Mouse (Mus musculus) liver, embryonic 12.5 days (tissue): ENCODE measurements around the gene Shisa4. TPM values are rescaled to one million over a fixed set of nuclear protein-coding genes. Genes with fewer than 3 reads are reported as not detected.
"Not testable (repeated sequence)": the region's sequence is repeated elsewhere in the genome, so short reads cannot be mapped to it uniquely, and the experiment has no call there.

Experiments
- ATAC-seq: fragments of 200-750 bp; cut with Nextera tagmentation; 2 replicates; pipeline ENCODE4 v1.8.0; 2017; ENCODE audit warnings: moderate number of reproducible peaks, mild to moderate bottlenecking, moderate library complexity
- H3K27ac ChIP-seq: fragments of 300-500 bp; sonication (generic); 2 replicates; pipeline ENCODE4 v1.5.1; 2016; ENCODE audit warnings: mild to moderate bottlenecking
- H3K27me3 ChIP-seq: fragments of 300-500 bp; sonication (generic); replicated peaks from 2 replicates; pipeline ENCODE4 v1.6.1; 2016; ENCODE audit warnings: mild to moderate bottlenecking, moderate library complexity
- H3K36me3 ChIP-seq: fragments of 300-500 bp; sonication (generic); 2 replicates; pipeline ENCODE4 v1.6.1; 2016; ENCODE audit warnings: mild to moderate bottlenecking, moderate library complexity
- H3K4me1 ChIP-seq: fragments of 300-500 bp; sonication (generic); 2 replicates; pipeline ENCODE4 v1.6.1; 2016
- H3K4me2 ChIP-seq: fragments of 300-500 bp; sonication (generic); 2 replicates; pipeline ENCODE4 v1.6.1; 2016; ENCODE audit warnings: mild to moderate bottlenecking, moderate library complexity
- H3K4me3 ChIP-seq: fragments of 300-500 bp; sonication (generic); 2 replicates; pipeline ENCODE4 v1.5.1; 2016; ENCODE audit warnings: mild to moderate bottlenecking, moderate library complexity
- H3K9ac ChIP-seq: fragments of 300-500 bp; sonication (generic); 2 replicates; pipeline ENCODE4 v1.6.1; 2016; ENCODE audit warnings: mild to moderate bottlenecking, moderate library complexity
- H3K9me3 ChIP-seq: fragments of 300-500 bp; sonication (generic); replicated peaks from 2 replicates; pipeline ENCODE4 v1.6.1; 2016; ENCODE audit warnings: mild to moderate bottlenecking, moderate library complexity
- WGBS: fragments of 180-500 bp; shearing (Covaris S2); methylation state at CpG from one replicate; pipeline ENCODE4 v1.1.7; 2016; ENCODE audit not compliant: insufficient replicate concordance; 5-methylcytosine and 5-hydroxymethylcytosine counted together
- polyA plus RNA-seq: library from polyadenylated mRNA; unstranded; fragments of >200 nt; fragmentation: Nextera tagmentation; extraction: Ambion mirVana; gene quantifications from 2 replicates; pipeline ENCODE4 v1.2.1, GENCODE M21; 2016

The Shisa4 gene
- 5.4 and 5.5 TPM in 2 replicates for polyA plus RNA-seq

GRCm38 (mm10) chr1:135374868-135375581, at the start of gene Shisa4:
TSS of gene Shisa4 (minus strand) at chr1:135375237.
- no peaks in the 10 kb centered on the region for H3K9me3 ChIP-seq
- ATAC-seq = peak; percentile 56
- H3K36me3 ChIP-seq = no peaks in the 10 kb centered on the region
- H3K27me3 ChIP-seq = peaks cover 60% of the 10 kb centered on the region
- peak within 1 kb of the TSS; percentile 57 for H3K9ac ChIP-seq
- H3K4me2 ChIP-seq = peak within 1 kb of the TSS; percentile 76
- peak within 1 kb of the TSS; percentile 53 for H3K4me3 ChIP-seq
- peaks cover 11% of the 10 kb centered on the region; the same call in 1 of the 2 replicates for H3K4me1 ChIP-seq
- 4% methylated on average over 38 of the region's 38 CpGs for WGBS
- H3K27ac ChIP-seq = no peak within 1 kb of the TSS

GRCm38 (mm10) chr1:135422772-135423171, 47.7 kb upstream of the Shisa4 start:
- H3K4me2 ChIP-seq = no peak overlapping the region
- H3K9me3 ChIP-seq = no peaks in the 10 kb centered on the region
- WGBS = 82% methylated on average over 6 of the region's 6 CpGs
- ATAC-seq = no peak
- peaks cover 66% of the 10 kb centered on the region for H3K36me3 ChIP-seq
- no peak overlapping the region for H3K9ac ChIP-seq
- no peak overlapping the region for H3K27ac ChIP-seq
- H3K4me3 ChIP-seq = no peak overlapping the region
- no peaks in the 10 kb centered on the region for H3K27me3 ChIP-seq
- peaks cover 12% of the 10 kb centered on the region for H3K4me1 ChIP-seq

DNA sequence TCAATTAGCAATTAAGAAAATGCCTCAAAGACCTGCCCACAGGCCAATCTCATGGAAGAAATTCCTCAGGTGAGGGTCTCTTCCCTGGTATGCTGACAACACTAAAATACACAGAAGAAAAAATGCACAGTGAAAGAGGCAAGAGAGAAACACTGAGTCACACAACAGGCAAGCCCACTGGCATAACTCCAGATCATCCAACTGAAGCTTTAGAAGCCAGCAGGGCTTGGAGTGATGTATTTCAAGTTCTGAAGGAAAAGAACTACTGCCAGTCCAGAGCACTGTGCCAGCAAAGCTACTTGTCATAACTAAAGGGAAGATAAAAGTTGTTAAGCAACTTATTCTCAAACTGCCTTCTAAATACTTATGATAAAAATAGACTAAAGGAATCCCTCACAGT, 39.0 kb upstream of the Shisa4 start:
- no peak overlapping the region for H3K27ac ChIP-seq
- no peak for ATAC-seq
- no peak overlapping the region for H3K9ac ChIP-seq
- no peaks in the 10 kb centered on the region for H3K9me3 ChIP-seq
- H3K36me3 ChIP-seq = peaks cover 94% of the 10 kb centered on the region
- H3K27me3 ChIP-seq = no peaks in the 10 kb centered on the region
- no peak overlapping the region for H3K4me3 ChIP-seq
- H3K4me1 ChIP-seq = no peaks in the 10 kb centered on the region
- H3K4me2 ChIP-seq = no peak overlapping the region

DNA sequence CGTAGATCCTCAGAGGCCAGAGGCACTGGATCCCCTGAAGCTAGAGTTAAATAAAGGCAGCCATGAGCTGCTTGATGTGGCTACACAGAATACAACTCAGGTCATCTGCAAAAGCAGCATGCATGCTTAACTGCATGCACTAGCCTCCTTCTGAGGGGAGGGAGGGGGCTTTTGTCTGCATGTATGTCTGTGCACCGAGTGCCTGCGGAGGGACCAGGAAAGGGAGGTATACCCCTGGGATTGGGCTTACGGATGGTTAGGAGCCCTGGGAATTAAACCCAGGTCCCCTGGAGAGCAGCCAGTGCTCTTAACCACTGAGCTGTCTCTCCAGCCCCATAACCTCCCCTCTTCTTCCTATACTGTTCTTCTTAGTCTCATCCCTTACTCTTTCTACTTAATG, 37.1 kb upstream of the Shisa4 start:
- Histone ChIP-seq H3K4me2 (no peak overlapping the region), H3K36me3 (peaks cover 93% of the 10 kb centered on the region), H3K9me3 (no peaks in the 10 kb centered on the region), H3K9ac (no peak overlapping the region), H3K27ac (no peak overlapping the region), H3K4me1 (no peaks in the 10 kb centered on the region), H3K4me3 (no peak overlapping the region), H3K27me3 (no peaks in the 10 kb centered on the region)
- 68% methylated on average over 4 of the region's 4 CpGs for WGBS
- no peak for ATAC-seq

GRCm38 (mm10) chr1:135410967-135411366, 35.9 kb upstream of the Shisa4 start:
- H3K36me3 ChIP-seq = peaks cover 92% of the 10 kb centered on the region
- no peak overlapping the region for H3K4me3 ChIP-seq
- H3K4me1 ChIP-seq = no peaks in the 10 kb centered on the region
- H3K27me3 ChIP-seq = no peaks in the 10 kb centered on the region
- H3K9ac ChIP-seq = no peak overlapping the region
- WGBS = 61% methylated on average over 2 of the region's 2 CpGs
- ATAC-seq = no peak
- H3K9me3 ChIP-seq = no peaks in the 10 kb centered on the region
- H3K4me2 ChIP-seq = no peak overlapping the region
- no peak overlapping the region for H3K27ac ChIP-seq

DNA sequence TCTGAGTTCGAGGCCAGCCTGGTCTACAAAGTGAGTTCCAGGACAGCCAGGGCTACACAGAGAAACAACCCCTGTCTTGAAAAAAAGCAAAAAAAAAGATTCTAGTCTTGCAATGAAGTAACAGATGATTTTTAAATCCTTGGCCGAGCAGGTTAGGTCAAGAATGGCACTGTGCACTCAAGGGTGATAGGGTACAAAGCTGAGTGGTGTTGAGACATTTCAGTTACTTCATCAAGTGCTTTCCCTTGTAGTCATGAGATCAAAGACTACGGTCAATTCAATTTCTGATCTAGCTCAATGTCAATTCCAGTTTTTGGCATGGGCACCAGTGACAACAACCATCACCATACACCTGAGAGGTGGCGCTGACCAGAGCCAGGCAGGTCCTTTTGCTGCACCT, 33.9 kb upstream of the Shisa4 start:
- Histone ChIP-seq H3K9ac (no peak overlapping the region), H3K9me3 (no peaks in the 10 kb centered on the region), H3K4me2 (no peak overlapping the region), H3K4me1 (no peaks in the 10 kb centered on the region), H3K27ac (no peak overlapping the region), H3K4me3 (no peak overlapping the region), H3K36me3 (peaks cover 92% of the 10 kb centered on the region), H3K27me3 (no peaks in the 10 kb centered on the region)
- WGBS = 84% methylated on average over 4 of the region's 4 CpGs
- ATAC-seq = no peak

GRCm38 (mm10) chr1:135405356-135405755, 30.3 kb upstream of the Shisa4 start:
- Histone ChIP-seq H3K4me3 (no peak overlapping the region), H3K4me1 (no peaks in the 10 kb centered on the region), H3K27ac (no peak overlapping the region), H3K27me3 (no peaks in the 10 kb centered on the region), H3K9ac (no peak overlapping the region), H3K36me3 (peaks cover 96% of the 10 kb centered on the region), H3K9me3 (no peaks in the 10 kb centered on the region), H3K4me2 (no peak overlapping the region)
- 52% methylated on average over 7 of the region's 7 CpGs for WGBS
- no peak for ATAC-seq

DNA sequence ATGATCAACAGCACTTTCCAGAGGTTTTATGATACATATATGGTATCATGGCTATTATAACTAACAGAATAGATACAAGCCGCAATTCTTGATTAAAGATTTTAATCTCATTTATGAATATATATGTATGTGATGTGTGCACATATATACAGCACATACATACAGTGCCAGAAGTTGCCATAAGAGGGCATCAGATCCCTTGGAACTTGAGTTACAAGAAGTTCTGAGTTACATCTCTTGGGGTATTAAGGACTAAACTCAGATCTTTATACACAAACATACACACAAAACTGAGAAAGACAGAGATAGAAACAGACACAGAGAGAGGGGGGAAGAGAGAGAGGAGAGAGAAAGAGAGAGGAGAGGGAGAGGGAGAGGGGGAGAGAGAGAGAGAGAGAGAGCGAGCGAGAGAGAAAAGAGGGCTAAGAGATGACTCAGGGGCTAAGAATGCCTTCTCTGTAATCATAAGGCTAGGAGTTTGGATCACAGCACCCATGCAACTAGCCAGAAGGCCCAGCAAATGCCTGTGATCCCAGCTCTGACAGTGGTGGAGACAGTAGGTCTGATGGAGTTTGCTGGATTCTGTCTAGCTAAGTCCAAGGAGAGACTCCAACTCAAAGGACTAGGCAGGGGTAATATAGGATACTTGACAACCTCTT, 26.5 kb upstream of the Shisa4 start:
- Histone ChIP-seq H3K27me3 (no peaks in the 10 kb centered on the region), H3K9ac (no peak overlapping the region), H3K9me3 (no peaks in the 10 kb centered on the region), H3K27ac (no peak overlapping the region), H3K36me3 (peaks cover 94% of the 10 kb centered on the region), H3K4me1 (no peaks in the 10 kb centered on the region), H3K4me3 (no peak overlapping the region), H3K4me2 (no peak overlapping the region)
- ATAC-seq = no peak
- WGBS = 89% methylated on average over 3 of the region's 3 CpGs

- no peak for ATAC-seq
- no peak overlapping the region for H3K4me2 ChIP-seq
- no peak overlapping the region for H3K4me3 ChIP-seq
- no peak overlapping the region for H3K9ac ChIP-seq
- WGBS = 87% methylated on average over 5 of the region's 5 CpGs
- H3K36me3 ChIP-seq = peaks cover 93% of the 10 kb centered on the region
- no peak overlapping the region for H3K27ac ChIP-seq
- H3K9me3 ChIP-seq = no peaks in the 10 kb centered on the region
- no peaks in the 10 kb centered on the region for H3K27me3 ChIP-seq
- no peaks in the 10 kb centered on the region for H3K4me1 ChIP-seq
Observed at GRCm38 (mm10) chr1:135399466-135399865, 24.4 kb upstream of the Shisa4 start.

DNA sequence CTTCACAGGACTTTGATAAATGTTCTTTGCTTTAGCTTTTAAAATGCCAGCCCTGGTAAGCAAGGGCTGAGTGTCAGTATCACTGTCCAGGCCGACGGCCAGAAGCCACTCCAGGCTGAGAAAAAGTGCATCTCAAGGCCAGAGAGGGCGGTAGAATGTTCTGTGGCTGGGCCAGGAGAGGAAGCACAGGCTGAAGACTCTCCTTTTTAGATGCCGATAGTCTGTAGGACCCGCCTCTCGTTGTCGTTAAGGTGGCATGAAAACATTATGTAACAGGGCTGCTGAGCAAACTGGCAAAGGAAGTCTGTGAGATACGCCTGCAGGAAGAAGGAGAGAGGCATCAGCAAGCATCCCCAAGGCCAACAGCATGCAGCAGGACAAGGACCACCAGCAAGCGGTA, 10.1 kb upstream of the Shisa4 start:
- Histone ChIP-seq H3K4me1 (no peaks in the 10 kb centered on the region), H3K4me2 (no peak overlapping the region), H3K4me3 (no peak overlapping the region), H3K27me3 (no peaks in the 10 kb centered on the region), H3K36me3 (peaks cover 77% of the 10 kb centered on the region), H3K9ac (no peak overlapping the region), H3K27ac (no peak overlapping the region), H3K9me3 (no peaks in the 10 kb centered on the region)
- ATAC-seq = no peak
- 79% methylated on average over 9 of the region's 9 CpGs for WGBS

GRCm38 (mm10) chr1:135384171-135384570, 9.1 kb upstream of the Shisa4 start:
- Histone ChIP-seq H3K27me3 (no peaks in the 10 kb centered on the region), H3K36me3 (peaks cover 67% of the 10 kb centered on the region), H3K4me1 (no peaks in the 10 kb centered on the region), H3K4me3 (no peak overlapping the region), H3K9me3 (no peaks in the 10 kb centered on the region), H3K27ac (no peak overlapping the region), H3K9ac (no peak overlapping the region), H3K4me2 (no peak overlapping the region)
- no peak for ATAC-seq
- WGBS = 89% methylated on average over 5 of the region's 5 CpGs

DNA sequence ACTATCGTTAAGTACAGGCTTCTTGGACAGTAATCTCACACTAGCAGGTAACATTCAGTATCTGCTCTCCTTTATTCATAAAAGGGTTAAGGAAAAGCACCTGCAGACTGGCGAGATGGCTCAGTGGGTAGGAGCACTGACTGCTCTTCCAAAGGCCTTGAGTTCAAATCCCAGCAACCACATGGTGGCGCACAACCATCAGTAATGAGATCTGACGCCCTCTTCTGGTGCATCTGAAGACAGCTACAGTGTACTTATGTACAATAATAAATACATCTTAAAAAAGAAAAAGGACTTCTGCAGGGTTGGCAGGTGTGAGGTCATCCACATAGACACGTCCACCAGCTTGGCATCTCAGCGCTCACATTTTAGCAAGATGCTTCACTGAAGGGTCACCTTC, 6.5 kb upstream of the Shisa4 start:
- H3K4me2 ChIP-seq, H3K9ac ChIP-seq, H3K9me3 ChIP-seq, H3K27ac ChIP-seq, H3K4me1 ChIP-seq, H3K4me3 ChIP-seq, ATAC-seq: not testable (repeated sequence)
- peaks cover 41% of the 10 kb centered on the region for H3K36me3 ChIP-seq
- peaks cover 13% of the 10 kb centered on the region for H3K27me3 ChIP-seq
- 51% methylated on average over 6 of the region's 6 CpGs for WGBS
